Mouse (Mus musculus) heart, embryonic 16.5 days (tissue): Measurements from ENCODE around the gene Kiss1r. TPM values are rescaled to one million over a fixed set of nuclear protein-coding genes. Genes with fewer than 3 reads are reported as not detected.

ENCODE experiments used
- ATAC-seq: fragments of 200-750 bp; cut with Nextera tagmentation; replicated peaks from 2 replicates; pipeline ENCODE4 v1.8.0; 2017; ENCODE audit warnings: moderate number of reproducible peaks; ENCODE audit not compliant: insufficient read depth, low FRiP score; ENCODE audit errors: extremely low read depth
- H3K27ac ChIP-seq: fragments of 300-500 bp; sonication (generic); 2 replicates; pipeline ENCODE4 v1.5.1; 2014; ENCODE audit warnings: mild to moderate bottlenecking, low read length, control low read depth, moderate library complexity
- H3K27me3 ChIP-seq: fragments of 300-500 bp; sonication (generic); 2 replicates; pipeline ENCODE4 v1.6.1; 2014; ENCODE audit warnings: low read length, mixed read lengths; ENCODE audit not compliant: control insufficient read depth, insufficient read depth
- H3K36me3 ChIP-seq: fragments of 300-500 bp; sonication (generic); 2 replicates; pipeline ENCODE4 v1.6.1; 2014; ENCODE audit not compliant: control insufficient read depth, insufficient read depth
- H3K4me1 ChIP-seq: fragments of 300-500 bp; sonication (generic); 2 replicates; pipeline ENCODE4 v1.6.1; 2014; ENCODE audit warnings: low read length, mixed read lengths; ENCODE audit not compliant: control insufficient read depth, insufficient read depth
- H3K4me2 ChIP-seq: fragments of 300-500 bp; sonication (generic); 2 replicates; pipeline ENCODE4 v1.6.1; 2014; ENCODE audit warnings: low read depth, mild to moderate bottlenecking, control low read depth, low read length
- H3K4me3 ChIP-seq: fragments of 300-500 bp; sonication (generic); 2 replicates; pipeline ENCODE4 v1.5.1; 2014; ENCODE audit warnings: mild to moderate bottlenecking, control low read depth, low read length
- H3K9ac ChIP-seq: fragments of 300-500 bp; sonication (generic); 2 replicates; pipeline ENCODE4 v1.6.1; 2014; ENCODE audit warnings: low read length, control low read depth
- H3K9me3 ChIP-seq: fragments of 300-500 bp; sonication (generic); replicated peaks from 2 replicates; pipeline ENCODE4 v1.6.1; 2016; ENCODE audit warnings: low read length; ENCODE audit not compliant: control insufficient read depth
- WGBS: fragments of 180-500 bp; shearing (Covaris S2); extraction: QIAGEN DNeasy Blood & Tissue Kit; methylation state at CpG from one replicate; pipeline ENCODE4 v1.1.7; 2014; 5-methylcytosine and 5-hydroxymethylcytosine counted together
- polyA plus RNA-seq: library from polyadenylated mRNA; unstranded; fragments of >200 nt; fragmentation: Nextera tagmentation; extraction: Ambion mirVana; gene quantifications from 2 replicates; pipeline ENCODE4 v1.2.1, GENCODE M21; 2015

Gene Kiss1r
- 0.49 and 0.64 TPM in 2 replicates for polyA plus RNA-seq

DNA sequence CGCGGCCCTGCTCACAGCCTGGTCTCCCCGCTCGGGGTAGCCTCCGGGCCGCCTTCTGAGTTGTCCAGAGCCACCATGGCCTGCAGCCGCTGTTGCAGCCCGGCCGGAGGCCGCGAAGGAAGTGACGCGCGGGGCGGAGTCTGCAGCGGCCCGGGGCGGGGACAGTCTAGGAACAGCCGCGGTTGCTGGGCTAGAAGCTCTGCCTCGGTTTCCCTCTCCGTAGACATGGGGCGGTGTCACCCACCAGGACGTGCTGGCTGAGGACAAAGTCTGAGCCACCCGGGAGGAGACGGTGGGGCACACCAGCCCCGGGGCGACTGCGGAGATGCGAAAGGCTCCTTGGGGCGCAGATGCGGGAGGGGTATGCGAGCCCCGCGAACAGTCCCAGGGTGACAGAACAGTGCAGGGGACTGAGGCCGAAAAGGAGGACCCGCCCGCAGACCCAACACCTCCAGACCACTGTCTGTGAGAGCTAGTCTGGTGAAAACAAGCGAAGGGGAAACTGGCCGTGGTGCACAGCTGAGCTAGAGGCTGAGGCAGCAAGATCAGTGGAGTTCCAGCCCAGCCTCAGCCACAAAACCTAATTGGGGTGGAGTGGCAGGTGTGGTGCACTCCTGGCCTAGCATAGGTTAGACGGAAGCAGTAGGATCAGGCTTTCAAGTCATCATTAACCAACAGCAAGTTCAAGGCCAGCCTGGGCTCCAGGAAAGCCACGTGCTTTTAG lies at the start of gene Kiss1r:
Gene Kiss1r, plus strand, starts transcription at position 164 of the 724 bp plus-strand sequence.
- Histone ChIP-seq H3K4me1 (peaks cover 52% of the 10 kb centered on the region), H3K27ac (peak within 1 kb of the TSS; percentile 78), H3K9me3 (no peaks in the 10 kb centered on the region), H3K36me3 (no peaks in the 10 kb centered on the region), H3K9ac (peak within 1 kb of the TSS; percentile 98), H3K4me3 (peak within 1 kb of the TSS; percentile 92), H3K4me2 (peak within 1 kb of the TSS; percentile 95), H3K27me3 (peaks cover 45% of the 10 kb centered on the region)
- WGBS: 2% methylated on average over 42 of the region's 42 CpGs
- ATAC-seq: peak; percentile 78

DNA sequence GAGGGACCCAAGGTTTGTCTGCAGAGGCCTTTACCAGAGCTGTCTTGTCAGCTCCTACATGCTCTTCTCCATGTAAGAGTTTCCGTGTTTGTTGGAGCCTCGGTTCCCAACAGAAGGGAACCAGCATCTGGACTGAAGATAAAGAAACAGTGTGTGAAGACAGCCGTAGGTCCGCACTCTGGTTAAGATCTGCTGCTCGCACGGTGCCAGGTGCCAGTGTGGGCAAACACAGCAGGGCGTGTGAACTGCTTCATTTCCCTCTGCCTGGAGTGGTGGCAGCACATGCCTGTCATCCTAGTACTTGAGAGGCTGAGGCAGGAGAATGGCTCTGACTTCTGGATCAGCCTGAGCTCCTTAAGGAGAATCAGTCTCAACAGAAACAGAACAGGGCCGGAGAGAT lies 44.9 kb upstream of the Kiss1r start:
- WGBS: 79% methylated on average over 8 of the region's 8 CpGs
- Histone ChIP-seq H3K9ac (no peak overlapping the region), H3K27me3 (no peaks in the 10 kb centered on the region), H3K36me3 (no peaks in the 10 kb centered on the region), H3K4me1 (peaks cover 3% of the 10 kb centered on the region; the same call in 1 of the 2 replicates), H3K27ac (no peak overlapping the region), H3K4me2 (no peak overlapping the region), H3K9me3 (no peaks in the 10 kb centered on the region), H3K4me3 (no peak overlapping the region)
- no peak for ATAC-seq

DNA sequence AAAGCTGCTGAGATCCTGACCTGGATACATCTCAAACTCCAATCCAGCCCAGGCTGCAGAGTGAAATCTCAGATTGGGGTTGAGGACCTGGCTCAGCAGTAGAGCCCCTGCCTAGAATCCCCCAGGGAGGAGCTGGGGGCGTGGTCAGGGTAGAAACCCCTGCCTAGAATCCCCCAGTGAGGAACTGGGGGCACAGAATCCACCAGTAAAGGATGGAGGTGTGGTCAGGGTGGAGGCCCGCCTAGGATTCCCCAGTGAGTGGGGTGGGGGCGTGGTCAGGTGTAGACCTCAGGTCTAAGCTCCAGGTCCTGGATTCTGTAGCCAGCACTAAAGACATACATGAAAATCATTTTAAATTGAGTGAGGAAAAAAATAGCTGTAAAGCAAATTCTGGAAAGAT lies 43.9 kb upstream of the Kiss1r start:
- H3K4me1 ChIP-seq: peaks cover 3% of the 10 kb centered on the region; the same call in 1 of the 2 replicates
- H3K9ac ChIP-seq: no peak overlapping the region
- H3K36me3 ChIP-seq: no peaks in the 10 kb centered on the region
- 0 out of 2 replicates have a peak overlapping the region, but pooled peaks have one; percentile 99 for H3K4me2 ChIP-seq
- no peaks in the 10 kb centered on the region for H3K9me3 ChIP-seq
- no peaks in the 10 kb centered on the region for H3K27me3 ChIP-seq
- no peak for ATAC-seq
- H3K27ac ChIP-seq: no peak overlapping the region
- WGBS: 39% methylated on average over 3 of the region's 3 CpGs
- H3K4me3 ChIP-seq: no peak overlapping the region

DNA sequence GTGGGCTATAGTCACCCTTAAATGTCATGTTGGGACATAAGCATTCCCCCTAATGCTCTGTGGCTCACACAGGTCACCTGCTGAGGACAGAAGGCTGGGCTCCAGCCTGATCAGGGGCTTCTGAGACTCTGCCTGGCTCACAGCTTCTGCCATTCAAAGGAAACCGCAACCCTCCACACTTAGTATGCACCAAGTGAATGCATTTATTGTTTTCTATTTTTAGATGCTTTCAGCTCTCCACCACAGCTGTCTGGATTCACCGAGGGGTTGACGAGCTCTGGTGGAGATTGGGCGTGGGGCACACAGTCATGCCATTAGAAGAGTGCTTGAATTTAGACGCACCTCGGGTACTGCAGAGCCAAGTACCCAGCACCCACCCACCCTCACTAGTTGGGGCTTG lies 43.5 kb upstream of the Kiss1r start:
- peak overlapping the region; percentile 99 for H3K4me2 ChIP-seq
- no peaks in the 10 kb centered on the region for H3K27me3 ChIP-seq
- 14% methylated on average over 6 of the region's 6 CpGs for WGBS
- no peaks in the 10 kb centered on the region for H3K9me3 ChIP-seq
- H3K27ac ChIP-seq: no peak overlapping the region
- H3K4me1 ChIP-seq: peaks cover 3% of the 10 kb centered on the region; the same call in 1 of the 2 replicates
- ATAC-seq: no peak
- H3K36me3 ChIP-seq: no peaks in the 10 kb centered on the region
- peak overlapping the region; percentile 65 for H3K4me3 ChIP-seq
- peak overlapping the region; percentile 72; the same call in 1 of the 2 replicates for H3K9ac ChIP-seq

DNA sequence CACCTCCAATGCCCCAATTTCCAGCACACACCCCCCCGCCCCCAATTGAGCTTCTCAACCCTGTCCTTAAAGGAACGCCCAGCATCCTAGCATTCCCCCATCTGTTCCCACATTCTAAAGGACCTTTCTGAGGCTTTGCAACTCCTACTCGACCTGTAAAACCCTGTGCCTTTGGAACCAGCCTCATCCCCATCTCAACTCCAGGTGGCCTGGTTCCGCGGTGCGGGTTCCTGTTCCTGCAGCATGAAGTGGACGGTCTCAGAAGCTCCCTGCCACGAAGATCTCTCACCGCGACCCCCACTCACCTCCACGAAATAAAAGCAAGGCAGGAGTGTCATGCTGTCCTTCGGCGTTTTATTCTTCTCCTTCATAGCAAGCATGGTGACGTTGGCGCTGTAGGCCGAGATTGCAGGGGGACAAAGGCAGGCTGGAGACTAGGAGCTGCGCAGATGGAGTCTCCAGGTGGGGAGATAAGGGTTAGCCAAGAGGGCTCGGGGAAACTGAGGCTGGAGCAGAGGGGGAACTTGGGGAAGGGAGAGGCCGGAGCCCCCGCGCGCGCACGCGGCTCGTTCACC lies 43.0 kb upstream of the Kiss1r start:
- Histone ChIP-seq H3K36me3 (no peaks in the 10 kb centered on the region), H3K27me3 (no peaks in the 10 kb centered on the region), H3K4me2 (peak overlapping the region; percentile 99), H3K4me3 (peak overlapping the region; percentile 65), H3K27ac (no peak overlapping the region), H3K9ac (peak overlapping the region; percentile 72), H3K4me1 (peaks cover 3% of the 10 kb centered on the region; the same call in 1 of the 2 replicates), H3K9me3 (no peaks in the 10 kb centered on the region)
- ATAC-seq: 0 out of 2 replicates have a peak, but pooled peaks have one; percentile 4
- WGBS: 3% methylated on average over 26 of the region's 26 CpGs

DNA sequence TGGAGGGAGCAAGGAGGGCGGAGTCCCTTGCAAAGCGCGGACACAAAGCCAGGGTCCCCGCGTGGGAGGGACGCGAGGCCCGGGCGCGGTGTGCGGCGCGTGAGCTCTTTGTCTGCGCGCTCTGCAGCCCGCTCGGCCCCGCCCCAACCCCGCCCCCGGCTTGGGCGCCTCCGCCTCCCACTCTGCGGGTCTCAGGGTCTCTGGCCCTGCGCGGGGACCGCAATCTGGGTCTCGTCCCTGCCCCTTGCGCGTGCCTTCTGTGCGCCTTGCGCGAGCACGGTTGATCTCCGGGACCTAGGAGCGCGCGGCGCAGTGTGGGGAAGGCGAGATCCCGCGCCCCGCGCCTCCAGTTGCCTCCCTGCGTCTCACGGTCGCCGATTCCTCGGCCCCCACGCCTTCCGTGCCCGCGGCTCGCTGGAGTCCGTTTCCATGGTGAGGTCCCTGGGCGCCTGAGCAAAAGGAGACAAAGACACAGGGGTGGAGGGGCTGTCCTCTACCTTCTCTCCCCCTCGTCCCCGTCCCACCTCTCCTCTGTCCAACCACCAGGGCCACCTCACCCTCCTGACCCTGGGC lies 42.4 kb upstream of the Kiss1r start, which contains the start of the genes Prtn3 and Plppr3:
Gene Prtn3, plus strand, starts transcription at position 187 of the 573 bp plus-strand sequence.
Gene Plppr3, minus strand, starts transcription at position 345 of the 573 bp plus-strand sequence.
- Histone ChIP-seq H3K36me3 (no peaks in the 10 kb centered on the region), H3K9me3 (no peaks in the 10 kb centered on the region), H3K27ac (no peak within 1 kb of the TSS), H3K9ac (peak within 1 kb of the TSS; percentile 72), H3K4me2 (peak within 1 kb of the TSS; percentile 99), H3K4me3 (peak within 1 kb of the TSS; percentile 65), H3K4me1 (peaks cover 3% of the 10 kb centered on the region; the same call in 1 of the 2 replicates), H3K27me3 (no peaks in the 10 kb centered on the region)
- peak; percentile 64 for ATAC-seq
- WGBS: under 1% methylated on average over 55 of the region's 57 CpGs

DNA sequence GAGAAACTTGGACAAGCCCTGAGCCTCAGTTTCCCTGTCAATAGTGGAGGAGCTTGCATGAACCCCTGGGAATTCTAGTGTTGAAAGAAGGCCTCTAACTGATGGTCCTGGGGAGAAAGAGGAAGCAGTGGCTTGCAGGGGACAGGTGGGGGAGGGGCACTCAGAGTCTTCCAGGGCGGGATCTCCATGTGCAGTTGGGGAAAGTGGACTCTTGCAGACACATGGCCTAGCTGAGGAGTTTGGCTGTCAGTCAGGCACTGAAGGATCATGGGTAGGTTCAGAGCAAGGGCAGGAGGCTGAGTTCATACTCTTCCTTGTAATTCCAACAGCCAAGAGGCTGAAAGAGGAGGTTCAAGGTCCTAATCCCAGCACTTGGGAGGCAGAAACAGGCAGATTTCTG lies 39.6 kb upstream of the Kiss1r start:
- H3K4me3 ChIP-seq: no peak overlapping the region
- H3K27ac ChIP-seq: no peak overlapping the region
- WGBS: 18% methylated on average over 1 of the region's 1 CpGs
- ATAC-seq: no peak
- no peaks in the 10 kb centered on the region; the same call in 1 of the 2 replicates for H3K27me3 ChIP-seq
- no peak overlapping the region for H3K9ac ChIP-seq
- H3K36me3 ChIP-seq: no peaks in the 10 kb centered on the region
- H3K4me1 ChIP-seq: peaks cover 10% of the 10 kb centered on the region
- no peaks in the 10 kb centered on the region for H3K9me3 ChIP-seq
- H3K4me2 ChIP-seq: no peak overlapping the region

DNA sequence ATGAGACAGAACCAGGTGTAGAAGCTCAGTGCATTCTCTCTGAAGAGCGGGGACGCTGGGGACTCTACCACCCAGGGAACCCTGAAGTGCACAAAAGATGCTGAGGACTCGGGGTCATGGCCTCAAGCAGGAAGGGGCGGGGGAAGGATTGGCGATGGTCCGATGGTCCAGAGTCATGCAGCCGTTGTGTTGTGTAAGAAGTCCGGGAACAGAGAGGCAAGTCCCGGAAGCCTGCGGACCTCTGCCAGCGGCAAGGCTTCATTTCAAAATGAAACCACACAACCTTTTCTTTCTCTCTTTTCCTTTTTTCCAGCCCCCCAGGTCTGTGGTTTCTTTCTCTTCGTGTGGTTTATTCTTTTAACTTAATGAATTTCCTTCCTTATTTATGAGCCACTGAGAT lies 39.0 kb upstream of the Kiss1r start:
- no peak overlapping the region for H3K27ac ChIP-seq
- peaks cover 15% of the 10 kb centered on the region for H3K4me1 ChIP-seq
- WGBS: 49% methylated on average over 12 of the region's 12 CpGs
- no peak overlapping the region for H3K9ac ChIP-seq
- peak overlapping the region; percentile 24; the same call in 1 of the 2 replicates for H3K4me2 ChIP-seq
- no peak overlapping the region for H3K4me3 ChIP-seq
- H3K27me3 ChIP-seq: peaks cover 1% of the 10 kb centered on the region; the same call in 1 of the 2 replicates
- no peaks in the 10 kb centered on the region for H3K36me3 ChIP-seq
- no peaks in the 10 kb centered on the region for H3K9me3 ChIP-seq
- no peak for ATAC-seq
